Mouse (Mus musculus) bone marrow, adult 2 months (tissue): Measurements from ENCODE around the gene Dnajb14.

ENCODE experiments used
- CTCF ChIP-seq: fragments of 200-500 bp; IDR thresholded peaks from 2 replicates; pipeline ENCODE4 v1.5.1; 2011; ENCODE audit warnings: low read length, control low read depth; ENCODE audit not compliant: control insufficient read depth, insufficient read depth
- POLR2A ChIP-seq: fragments of 200-500 bp; IDR thresholded peaks from 2 replicates; pipeline ENCODE4 v1.6.1; 2011; ENCODE audit warnings: low read depth, mild to moderate bottlenecking, control low read depth, low read length, borderline replicate concordance; ENCODE audit not compliant: control insufficient read depth

DNA sequence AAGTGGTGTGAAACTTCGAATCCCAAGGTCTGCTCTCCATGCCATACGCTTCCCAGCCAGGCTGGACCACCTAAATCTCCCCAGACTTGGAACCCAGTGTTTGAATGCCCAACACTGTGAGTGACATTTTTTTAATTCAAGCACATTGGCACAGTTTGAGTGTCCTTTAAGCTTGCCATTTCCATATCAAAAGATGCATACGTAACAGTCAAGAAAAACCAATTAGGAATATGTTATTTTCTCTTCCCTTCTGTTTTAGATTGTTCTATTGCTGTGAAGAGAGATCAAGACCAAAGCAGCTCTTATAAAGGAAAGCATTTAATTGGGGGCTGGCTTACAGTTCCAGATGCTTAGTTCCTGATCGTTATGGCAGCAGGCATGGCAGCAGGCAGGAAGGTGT, 6.0 kb upstream of the Dnajb14 start:
- no peak for TF ChIP-seq POLR2A
- TF ChIP-seq CTCF, result no peak
